Mouse (Mus musculus): ENCODE data around the gene Cotl1. TPM values are rescaled to one million over a fixed set of nuclear protein-coding genes. Genes with fewer than 3 reads are reported as not detected.
"Not testable (repeated sequence)": the region's sequence is repeated elsewhere in the genome, so short reads cannot be mapped to it uniquely, and the experiment has no call there.

Cotl1 gene
- polyA plus RNA-seq (2017; shearing (Covaris generic)): 100 to 1,000 TPM; 131 to 191 TPM

DNA sequence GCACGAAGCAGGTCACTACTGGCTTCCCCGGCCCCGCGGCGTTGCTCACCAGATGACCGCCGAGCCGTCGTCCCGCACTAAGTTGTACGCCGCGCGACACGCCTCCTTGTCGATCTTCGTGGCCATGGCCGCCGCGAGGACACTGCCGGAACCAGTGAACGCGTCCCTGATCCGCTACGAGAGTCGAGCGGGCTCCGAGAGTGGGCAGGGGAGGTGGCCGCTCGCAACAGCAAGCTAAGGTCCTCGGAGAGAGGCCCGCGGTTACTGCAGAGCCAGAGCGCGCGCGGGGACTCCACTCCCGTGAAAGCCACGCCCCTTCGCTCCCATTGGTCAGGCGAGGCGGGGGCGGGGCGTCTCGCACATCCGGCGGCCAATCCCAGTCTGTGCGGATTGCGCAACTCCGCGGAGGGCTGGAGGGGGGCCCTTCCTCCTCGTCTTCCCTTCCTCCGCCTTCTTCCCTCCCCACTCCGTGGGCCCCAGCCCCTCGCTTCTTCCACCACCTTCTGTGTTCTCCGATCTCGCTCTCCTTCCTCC, at the start of gene Cotl1:
Cotl1 (minus strand) TSS at position 270 of the 534 bp plus-strand sequence.
- ATAC-seq: peak; percentile 79

DNA sequence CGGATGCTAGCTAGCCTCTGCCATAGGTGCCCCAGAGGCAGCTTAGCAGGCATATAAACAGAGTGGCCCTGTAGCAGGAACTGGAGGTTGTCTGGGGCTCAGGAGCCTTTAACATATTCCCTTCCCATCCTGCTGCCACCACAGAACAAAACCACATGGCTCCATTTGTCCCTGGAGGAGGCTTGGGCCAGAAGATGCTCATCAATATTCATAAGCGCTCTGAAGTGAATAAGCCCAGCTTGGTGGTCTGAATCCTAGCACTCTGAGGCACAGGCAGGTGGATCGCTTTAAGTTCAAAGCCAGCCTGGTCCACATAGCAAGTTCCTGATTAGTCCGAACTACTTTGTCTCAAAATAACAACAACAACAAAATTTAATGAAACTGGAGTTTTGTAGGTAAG, 47.7 kb upstream of the Cotl1 start:
- ATAC-seq: no peak

DNA sequence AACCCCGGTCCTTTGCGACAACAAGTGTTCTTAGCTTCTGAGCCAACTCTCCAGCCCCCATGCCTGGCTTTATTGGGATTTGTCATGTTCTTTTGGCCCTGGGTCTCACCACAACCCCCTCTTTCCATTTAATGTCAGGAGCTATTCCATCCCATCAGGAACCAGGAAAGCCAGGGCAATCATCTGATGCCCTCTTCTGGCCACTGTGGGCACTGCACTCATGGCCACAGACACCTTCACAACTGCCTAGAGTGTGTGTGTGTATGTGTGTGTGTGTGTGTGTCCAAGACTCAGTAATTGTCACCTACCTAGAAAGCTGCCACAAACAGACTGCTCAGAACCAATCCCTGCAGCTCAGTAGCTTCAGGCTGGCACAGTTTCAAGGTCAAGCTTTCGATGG, 46.8 kb upstream of the Cotl1 start:
- no peak for ATAC-seq

DNA sequence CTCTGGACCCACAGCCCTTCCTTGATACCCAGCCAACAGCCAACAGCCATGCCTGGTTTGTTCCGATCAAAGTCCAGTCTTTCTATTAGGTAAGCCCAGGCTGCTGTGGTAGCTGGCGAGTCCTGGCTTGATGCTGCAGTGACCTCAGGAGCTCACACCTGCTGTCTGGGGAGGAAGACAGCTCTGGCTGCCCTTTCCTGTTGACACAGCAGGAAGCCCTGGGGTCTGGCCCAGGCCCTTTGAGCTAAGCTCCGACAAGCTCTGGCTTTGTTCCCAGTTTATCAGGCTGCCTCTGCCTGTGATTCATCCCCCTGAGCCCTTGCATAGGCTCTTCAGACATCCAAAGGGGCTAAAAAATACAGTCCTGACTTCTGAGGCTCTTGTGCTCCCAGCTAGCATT, 45.3 kb upstream of the Cotl1 start:
- ATAC-seq: no peak

DNA sequence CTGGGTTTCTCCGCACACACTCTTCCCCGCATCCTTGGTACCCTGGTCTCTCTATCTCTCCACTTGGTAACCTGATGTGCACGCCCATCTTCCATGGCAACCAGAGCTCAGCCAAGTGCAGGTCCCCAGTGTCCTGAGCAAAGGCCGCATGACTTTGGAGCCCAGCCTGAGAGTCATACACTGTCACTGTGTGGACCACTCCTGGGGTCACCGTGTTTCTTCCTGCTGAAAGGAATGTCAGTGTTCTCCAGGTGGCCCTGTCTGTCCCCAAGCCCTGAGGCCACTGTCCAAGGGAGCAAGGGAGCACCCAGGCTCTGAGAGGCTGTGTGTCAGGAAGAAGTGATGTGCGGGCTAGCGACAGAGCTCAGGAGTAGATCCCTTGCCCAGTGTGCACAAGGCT, 42.9 kb upstream of the Cotl1 start:
- no peak for ATAC-seq

DNA sequence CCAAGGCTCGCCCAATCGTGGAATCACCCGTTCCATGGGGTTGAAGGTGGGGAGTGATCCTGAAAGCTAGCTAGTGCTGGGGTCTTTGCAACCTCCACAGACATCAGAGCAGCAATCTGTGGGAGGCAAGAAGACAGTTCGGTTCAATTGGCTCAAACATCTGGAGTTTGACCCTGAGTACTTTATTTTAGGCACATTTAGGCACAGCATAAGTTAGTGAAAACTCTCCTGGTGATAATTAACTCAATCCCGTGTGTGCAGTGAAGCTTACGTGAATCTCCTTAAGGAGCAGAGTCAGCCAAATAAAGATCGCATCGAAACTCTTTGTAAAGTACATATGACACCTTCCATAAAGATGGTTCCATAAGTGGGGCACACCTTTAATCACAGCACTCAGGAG, 41.6 kb upstream of the Cotl1 start:
- no peak for ATAC-seq

DNA sequence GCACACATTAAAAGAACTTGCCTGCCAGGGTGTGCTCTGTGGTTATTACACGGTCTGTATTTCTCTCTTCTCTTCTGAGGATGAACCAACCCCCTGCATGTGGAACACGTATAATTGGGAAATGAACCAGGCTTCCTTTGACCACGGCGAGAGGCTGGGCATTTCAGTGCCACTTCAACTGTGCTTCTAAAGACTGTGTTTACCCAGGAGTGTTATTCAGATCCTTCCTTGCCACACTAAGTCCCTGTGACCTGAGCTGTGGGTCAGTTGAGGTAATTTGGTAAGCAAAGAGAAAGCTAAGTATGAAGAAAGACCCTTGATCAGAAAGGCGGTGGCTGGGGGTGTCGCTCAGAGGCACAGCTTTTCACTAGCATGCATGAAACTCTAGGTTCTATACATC, 41.0 kb upstream of the Cotl1 start:
- no peak for ATAC-seq

DNA sequence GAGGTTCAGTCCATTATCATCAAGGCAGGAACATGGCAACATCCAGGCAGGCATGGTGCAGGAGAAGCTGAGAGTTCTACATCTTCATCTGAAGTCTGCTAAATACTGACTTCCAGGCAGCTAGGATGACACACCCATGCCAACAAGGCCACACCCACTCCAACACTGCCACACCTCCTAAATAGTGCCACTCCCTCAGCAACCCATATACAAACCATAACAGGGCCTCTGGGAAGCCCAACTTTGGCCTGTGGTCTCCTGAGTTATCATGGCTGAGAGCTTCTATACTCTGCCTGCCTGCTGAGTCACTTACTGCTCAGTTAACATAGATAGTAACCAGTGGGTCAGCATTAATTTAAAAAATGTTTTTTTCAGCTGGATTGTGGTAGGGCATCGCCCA, 32.8 kb upstream of the Cotl1 start:
- no peak for ATAC-seq

DNA sequence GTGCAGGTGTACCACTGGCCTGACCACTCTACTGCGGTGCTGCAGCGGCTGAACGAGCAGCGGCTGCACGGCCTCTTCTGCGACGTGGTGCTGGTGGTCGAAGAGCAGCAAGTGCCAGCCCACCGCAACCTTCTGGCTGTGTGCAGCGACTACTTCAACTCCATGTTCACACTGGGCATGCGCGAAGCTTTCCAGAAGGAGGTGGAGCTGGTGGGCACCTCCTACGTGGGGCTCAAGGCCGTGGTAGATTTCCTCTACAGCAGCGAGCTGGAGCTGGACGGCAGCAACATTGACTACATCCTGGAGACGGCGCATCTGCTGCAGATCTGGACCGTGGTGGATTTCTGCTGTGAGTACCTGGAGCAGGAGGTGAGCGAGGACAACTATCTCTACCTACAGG, 29.3 kb upstream of the Cotl1 start:
- no peak for ATAC-seq

DNA sequence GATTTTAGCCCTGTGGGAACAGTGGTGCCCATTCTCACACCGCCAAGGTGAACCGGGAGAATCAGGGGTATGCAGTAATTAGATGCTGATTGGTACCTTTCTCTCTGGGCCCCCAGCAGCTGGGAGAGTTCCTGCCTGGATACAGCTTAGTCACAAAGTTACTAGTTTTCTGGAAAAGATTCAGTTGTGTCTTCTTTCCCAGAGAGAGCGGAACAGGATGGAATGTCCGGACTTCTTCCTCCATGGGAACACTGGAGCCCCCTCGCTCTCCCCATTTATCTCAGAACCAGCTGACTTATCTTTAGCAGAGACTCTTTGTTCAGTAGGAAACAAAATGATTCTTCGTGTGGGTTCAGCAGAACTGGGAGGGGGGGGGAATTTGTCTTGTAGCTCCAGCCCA, 22.4 kb upstream of the Cotl1 start:
- peak; percentile 4 for ATAC-seq

DNA sequence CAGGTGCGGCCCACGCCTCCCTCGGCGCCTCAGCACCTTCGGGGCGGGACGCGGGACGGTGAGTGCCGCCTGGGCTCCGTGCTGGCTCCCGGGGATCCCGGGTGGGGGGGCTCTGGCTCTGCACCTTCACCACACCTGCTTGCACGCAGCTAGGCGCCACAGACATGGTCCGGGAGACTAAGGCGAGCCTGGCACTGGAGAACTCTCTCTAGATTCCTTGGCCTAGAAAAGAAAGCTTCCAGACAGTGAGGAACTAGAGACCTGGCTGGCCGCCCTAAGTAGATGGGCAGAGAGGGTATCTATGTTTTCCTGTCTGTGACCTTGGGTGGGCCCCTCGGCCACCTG, 22.0 kb upstream of the Cotl1 start:
- ATAC-seq: no peak

DNA sequence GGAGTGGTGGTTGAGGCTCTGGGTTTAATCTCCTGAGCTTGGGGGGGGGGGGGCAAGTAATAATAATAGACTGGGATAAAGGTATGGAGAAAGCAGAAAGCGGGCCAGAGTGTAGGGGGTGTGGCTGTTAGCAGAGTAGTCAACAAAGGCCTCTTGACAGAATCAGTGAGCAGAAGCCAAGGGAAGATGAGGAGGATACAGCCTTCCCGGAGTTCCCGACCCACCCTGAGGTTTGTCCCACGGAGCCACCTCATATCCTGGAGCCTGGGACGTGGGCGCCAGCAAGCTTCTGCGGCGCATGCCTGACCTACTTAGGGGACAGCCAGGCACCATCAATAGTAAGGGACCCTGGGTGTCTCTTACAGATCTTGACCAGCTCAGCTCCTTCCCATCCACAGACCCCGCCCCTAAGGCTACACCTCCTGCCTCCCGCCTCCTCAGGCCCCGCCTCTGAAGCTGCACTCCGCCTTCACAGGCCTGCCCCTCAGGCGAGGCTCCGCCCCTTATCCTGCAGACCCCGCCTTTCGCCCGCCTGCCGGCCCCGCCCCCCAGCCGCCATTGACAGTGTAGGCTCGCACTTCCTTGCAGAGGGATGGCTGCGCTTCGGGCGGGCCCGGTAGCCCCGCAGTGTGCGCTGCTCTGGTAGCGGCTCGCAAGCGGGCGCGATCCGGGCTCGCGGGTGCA, 21.5 kb upstream of the Cotl1 start, which contains the start of gene Klhl36:
Klhl36 (plus strand) TSS at position 561 of the 684 bp plus-strand sequence.
- ATAC-seq: peak; percentile 98

DNA sequence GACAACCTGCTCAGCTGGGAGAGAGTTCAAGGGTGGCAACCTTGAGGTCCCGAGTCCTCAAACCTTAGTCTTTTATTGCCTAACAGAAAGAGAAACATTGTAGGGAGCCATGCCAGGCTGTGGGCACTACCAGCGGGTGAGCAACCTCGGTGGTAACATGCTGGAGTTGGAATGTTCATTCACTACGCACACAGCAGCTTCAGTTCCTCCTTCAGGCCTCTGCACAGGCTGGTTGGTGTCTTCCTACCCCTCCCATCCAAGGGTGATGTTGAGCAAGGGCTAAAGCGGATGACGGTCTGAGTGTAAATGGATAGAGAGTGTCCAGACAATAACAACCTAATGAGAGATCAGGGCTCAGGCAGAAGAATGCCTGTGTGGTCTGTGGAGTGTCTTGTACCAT, 17.4 kb upstream of the Cotl1 start:
- ATAC-seq: no peak

DNA sequence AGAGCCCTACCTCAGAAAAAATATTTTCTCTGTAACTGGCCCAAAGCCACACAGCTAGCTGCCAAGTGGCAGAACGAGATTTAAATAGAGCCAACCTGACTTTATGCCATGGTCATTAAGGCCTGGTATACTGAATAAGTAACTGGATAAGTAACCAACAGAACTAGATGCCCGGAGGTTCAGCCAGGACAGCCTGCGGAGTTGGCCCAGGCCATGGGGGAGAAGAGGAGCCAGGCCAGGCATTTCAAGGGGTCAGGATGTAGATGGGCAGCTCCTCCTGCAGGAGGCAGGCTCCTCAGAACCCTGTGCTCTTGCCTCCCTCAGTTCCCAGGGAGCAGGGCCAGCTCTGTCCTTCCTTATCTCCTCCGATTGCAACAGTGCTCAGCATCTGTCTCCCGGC, 15.3 kb upstream of the Cotl1 start:
- ATAC-seq: no peak

DNA sequence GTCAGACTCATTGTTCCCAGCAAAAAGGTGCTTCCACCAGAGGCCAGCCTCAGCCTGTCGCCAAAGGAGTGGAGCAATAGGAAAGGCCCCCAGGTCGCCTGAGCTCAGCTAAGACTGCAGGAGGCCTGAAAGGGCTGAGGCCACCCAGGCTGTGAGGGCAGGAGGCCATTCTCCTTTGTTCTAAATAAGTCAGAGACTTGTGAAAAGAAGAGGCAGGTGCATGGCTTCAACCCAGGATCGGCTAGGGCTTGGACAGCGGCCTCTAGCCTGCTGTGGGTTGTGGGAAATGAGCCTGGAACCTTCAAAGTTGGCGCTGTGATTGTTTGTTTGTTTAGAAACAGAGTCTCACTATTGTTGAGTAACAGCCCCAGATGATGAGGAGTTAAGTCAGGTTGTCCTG, 13.7 kb upstream of the Cotl1 start:
- no peak for ATAC-seq

DNA sequence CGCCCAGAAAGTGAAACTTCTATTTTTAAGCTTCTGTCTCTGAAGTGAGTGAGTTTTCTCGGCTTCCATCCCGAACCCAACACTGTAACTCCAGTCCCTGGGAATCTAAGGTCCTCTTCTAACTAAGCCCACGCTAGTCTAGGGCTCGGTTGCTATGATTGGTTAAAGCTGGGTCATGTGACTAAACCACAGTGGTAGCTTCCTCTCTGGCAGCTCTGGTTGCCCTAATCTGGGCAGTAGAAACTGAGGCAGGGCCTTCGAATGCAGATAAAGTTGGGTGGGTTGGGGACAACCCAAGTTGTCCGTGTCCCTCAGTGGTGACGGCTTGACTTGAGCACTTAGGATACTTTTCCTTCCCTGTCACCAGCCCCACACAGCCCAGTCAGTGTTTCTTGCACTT, 13.2 kb upstream of the Cotl1 start:
- ATAC-seq: no peak

DNA sequence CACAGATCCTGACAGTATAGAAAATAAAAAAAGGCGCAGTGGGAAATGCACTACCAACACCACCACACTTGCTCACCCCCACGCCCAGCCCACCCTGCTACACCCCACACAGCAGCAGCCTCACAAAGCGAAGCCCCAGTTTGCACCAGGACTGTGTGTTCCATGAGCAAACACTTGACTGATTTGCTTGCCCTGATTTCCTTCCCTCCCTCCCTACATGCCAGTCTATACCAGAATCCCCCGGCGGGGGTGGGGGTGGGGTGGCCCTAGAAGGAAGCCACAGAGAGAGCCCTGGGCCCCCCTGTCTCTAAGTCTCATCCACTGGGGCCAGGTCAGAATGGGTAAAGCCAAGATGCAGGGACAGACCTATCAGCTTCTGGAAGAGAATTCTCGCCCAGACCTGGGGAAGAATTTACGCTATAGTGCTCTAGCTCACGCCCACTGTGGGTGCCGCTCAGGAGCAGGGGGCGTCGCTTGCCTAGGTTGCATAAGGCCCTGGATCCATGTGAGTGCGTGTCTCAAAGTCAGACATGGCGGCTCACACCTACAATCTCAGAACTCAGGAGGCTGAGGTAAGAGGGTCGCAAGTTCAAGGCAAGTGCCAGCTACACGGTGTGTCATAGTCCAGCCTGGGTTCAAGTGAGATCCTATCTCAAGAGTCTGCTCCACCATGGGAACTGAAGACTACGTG, 7.0 kb upstream of the Cotl1 start:
- no peak for ATAC-seq

DNA sequence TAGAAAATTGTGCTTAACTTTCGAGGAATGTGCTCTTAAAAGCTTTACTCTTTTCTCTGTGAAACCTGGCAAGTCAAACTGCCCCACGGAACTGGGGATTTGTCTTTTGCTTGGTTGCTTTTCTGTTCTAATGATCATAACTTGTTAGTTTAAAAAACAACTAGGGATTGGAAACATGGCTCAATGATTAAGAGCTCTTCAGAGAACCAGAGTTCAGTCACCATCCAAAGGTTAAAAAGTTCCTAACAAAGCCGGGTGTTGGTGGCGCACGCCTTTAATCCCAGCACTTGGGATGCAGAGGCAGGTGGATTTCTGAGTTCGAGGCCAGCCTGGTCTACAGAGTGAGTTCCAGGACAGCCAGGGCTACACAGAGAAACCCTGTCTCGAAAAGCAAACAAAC, 5.4 kb upstream of the Cotl1 start:
- ATAC-seq: not testable (repeated sequence)

DNA sequence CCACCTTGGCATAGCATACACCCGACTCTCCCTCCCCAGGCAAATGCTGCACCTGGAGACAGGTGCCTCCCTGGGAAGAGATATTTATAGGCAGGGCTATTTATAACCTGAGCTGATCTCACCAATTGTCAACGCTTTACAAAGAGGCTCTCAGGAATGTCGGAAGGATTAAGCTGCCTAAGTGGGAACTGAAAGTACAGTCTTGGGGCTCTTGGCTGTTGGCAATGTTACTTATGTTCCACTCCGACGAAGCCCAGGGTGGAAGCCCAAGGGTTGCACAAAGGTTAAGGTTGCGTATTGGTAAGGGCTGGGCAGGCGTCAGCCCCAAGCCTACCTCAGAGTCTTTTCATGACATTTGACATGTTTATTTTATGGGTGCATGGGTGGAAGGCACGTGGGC, 4.2 kb upstream of the Cotl1 start:
- ATAC-seq: no peak

DNA sequence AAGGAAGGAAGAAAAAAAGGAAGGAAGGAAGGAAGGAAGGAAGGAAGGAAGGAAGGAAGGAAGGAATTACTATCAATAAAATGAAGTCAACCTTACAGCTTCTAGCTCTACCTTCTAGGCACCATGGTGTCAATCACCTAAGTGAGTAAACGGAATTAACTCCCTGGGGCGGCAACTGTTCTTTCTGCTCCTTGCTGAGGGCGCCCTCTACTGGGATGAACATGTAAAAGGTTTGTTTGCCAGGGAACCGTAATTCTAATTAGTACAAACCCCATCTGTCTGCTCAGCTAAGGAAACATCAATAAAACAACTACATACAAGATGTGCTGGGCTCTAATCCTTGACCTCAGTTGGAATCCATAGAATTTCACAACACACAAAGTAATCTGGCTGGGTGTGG, 3.1 kb upstream of the Cotl1 start:
- peak; percentile 29 for ATAC-seq

DNA sequence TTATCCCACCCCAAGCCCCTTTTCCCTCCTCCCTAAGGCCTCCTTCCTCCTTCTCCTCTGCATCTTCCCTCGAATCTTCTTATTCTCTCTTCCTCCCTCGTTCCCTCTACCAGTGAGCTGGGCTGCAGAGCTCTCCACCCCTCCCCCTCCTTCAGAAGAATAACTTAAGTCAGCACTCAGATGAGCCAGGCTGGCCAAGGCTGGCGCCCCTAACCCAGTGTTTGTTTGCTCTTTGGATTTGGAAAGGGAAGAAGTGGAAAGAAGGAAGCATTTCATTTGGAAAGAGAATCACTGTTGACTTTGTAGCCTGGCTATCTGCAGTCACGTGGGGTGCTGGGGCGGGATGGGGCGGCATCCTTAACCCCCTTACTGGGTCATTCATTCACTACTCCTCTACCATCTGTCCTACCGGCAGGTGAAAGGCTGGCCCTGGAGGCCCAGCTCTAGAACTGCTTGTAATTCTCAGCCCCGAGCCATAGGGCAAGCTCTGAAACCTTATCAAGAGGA, 614 bp upstream of the Cotl1 start:
- no peak for ATAC-seq

DNA sequence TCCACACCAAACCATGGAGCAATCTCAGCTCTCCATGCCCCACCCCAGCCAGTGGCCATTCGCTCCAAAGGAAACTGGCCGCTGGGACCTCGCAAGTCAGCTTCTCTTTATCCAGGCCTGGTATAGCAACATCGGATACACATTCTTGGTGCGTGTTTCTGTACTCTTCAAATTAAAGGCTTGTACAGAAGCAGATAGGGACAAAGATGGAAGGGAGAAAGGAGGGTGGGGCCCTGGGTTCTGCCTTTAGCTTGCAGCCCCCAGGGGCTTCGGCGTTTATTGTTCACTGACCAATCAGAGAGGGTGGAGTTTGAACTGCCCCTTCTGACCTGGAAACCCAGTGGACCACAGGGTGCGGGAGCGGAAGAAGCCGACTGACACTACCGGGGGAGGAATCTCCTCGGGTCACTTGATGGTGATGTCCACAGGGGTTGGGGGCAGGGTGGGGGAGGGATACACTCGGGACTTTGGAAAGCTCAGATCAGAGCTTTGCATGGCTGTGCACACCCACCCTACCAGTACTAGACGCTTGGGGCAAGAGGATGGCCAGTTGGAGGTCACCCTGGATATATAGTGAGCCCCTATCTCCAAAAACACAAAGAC, 824 bp downstream of the Cotl1 start:
- no peak for ATAC-seq

DNA sequence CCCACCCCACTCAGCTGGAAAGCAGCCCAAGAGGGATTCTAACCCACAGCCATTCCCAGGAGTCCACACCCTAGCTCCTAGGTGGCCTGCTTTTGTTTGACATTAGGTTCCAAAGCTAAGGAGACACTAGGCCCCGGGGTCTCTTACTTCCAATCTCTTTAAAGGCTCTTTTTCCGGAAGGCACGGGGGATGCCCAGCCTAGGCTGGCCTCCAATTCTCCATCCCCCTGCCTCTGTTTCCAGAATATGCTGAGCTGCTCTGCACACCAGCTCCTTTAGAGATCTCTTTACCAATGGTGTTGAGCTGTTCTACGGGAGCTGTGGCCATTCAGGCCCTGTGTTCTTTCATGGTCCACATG, 1.4 kb downstream of the Cotl1 start:
- no peak for ATAC-seq
